Mouse (Mus musculus) erythroblast, embryonic 14.5 days (primary cell): ENCODE data around the gene Phldb3. TPM values are rescaled to one million over a fixed set of nuclear protein-coding genes. Genes with fewer than 3 reads are reported as not detected.

Experiments used
- H3K27me3 ChIP-seq: 2 replicates; pipeline ENCODE4 v1.6.1; 2012; ENCODE audit warnings: inconsistent platforms; ENCODE audit not compliant: control insufficient read depth
- H3K36me3 ChIP-seq: 2 replicates; pipeline ENCODE4 v1.6.1; 2012; ENCODE audit warnings: mild to moderate bottlenecking, inconsistent platforms; ENCODE audit not compliant: control insufficient read depth
- H3K4me1 ChIP-seq: 2 replicates; pipeline ENCODE4 v1.6.1; 2012; ENCODE audit warnings: inconsistent platforms; ENCODE audit not compliant: control insufficient read depth
- H3K4me3 ChIP-seq: replicated peaks from 2 replicates; pipeline ENCODE3; 2012; ENCODE audit warnings: moderate library complexity, mild to moderate bottlenecking, inconsistent platforms
- H3K9me3 ChIP-seq: 2 replicates; pipeline ENCODE4 v1.6.1; 2012; ENCODE audit warnings: low read length, inconsistent platforms, mixed read lengths; ENCODE audit not compliant: control insufficient read depth
- GATA1 ChIP-seq: IDR thresholded peaks from 2 replicates; pipeline ENCODE4 v1.6.1; 2012; ENCODE audit warnings: low read length, inconsistent platforms, mixed read lengths
- TAL1 ChIP-seq: IDR thresholded peaks from 3 replicates; pipeline ENCODE4 v1.6.1; 2012; ENCODE audit warnings: low read length, inconsistent platforms, mixed read lengths
- polyA plus RNA-seq: library from polyadenylated mRNA; stranded (reverse); fragments of >175 nt; gene quantifications from 2 replicates; pipeline ENCODE4 v1.2.3, GENCODE M21; 2012

The Phldb3 gene
- polyA plus RNA-seq, 1 experiment: 0.03 TPM

DNA sequence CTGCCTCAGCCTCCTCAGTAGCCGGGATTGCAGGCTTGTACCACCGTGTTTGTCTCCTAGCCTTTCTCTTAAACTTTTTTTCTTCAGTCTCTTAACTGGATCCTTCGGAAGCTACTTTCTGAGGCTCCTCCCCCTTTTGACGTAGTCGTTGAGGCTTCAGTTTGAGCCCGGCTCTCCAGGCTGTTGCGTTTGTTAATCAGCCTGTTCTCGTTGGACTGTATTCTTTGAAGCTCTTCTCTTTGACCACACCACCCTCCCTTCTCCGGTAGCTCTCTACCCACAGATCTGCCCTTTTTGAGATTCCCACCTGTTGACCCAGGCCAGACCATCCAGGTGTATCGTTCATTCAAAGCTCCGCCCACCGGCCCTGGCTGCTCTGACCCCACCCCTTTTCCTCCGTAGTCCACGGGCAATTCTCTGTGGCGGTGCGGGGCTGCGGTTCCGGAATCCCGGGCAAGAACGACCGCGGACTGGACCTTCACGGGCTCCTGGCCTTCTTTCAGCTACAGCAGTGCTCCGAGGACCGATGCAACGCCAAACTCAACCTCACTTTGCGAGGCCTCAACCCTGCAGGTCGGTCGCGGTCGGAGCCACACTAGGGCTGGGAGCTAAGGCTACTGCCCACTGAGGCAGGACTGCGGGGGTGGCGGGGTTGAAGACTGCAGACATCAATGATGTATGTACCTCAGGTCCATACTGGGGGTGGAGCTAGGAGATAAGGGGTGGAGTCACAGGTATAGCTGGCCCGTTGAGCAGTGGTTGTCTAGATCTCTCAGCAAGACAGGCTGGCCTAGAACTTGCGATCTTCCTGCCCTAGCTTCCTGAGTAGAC is 27.7 kb downstream of the Phldb3 start:
- Histone ChIP-seq H3K4me3 (peak overlapping the region; percentile 56), H3K27me3 (peaks cover 51% of the 10 kb centered on the region)

DNA sequence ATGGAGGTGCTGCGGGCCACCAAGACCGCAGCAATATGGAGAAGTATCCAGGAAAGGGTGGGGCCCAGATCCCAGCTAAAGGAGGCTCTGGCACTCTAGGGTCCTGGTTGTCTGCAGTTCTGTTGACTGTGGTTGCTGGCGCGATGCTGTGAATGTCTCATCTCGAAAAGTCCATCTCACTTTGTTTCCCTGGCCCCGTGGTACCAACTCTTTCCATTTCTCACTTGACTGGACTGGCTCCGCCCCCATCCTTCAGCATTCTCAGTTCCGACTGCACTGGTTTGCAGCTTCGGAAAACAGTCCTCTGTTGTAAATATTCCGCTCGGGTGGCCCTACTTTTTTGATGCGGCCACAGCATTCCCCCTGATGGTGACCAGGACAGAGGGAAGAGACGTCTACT is 29.9 kb downstream of the Phldb3 start:
- Histone ChIP-seq H3K4me1 (peaks cover 16% of the 10 kb centered on the region), H3K27me3 (peaks cover 51% of the 10 kb centered on the region), H3K36me3 (no peaks in the 10 kb centered on the region), H3K4me3 (no peak overlapping the region), H3K9me3 (no peaks in the 10 kb centered on the region)
- TF ChIP-seq TAL1: no peak
- TF ChIP-seq GATA1: no peak

More for the DNA sequence above, 27.7 kb downstream of the Phldb3 start:
- no peaks in the 10 kb centered on the region for H3K9me3 ChIP-seq
- peaks cover 16% of the 10 kb centered on the region for H3K4me1 ChIP-seq
- H3K36me3 ChIP-seq: no peaks in the 10 kb centered on the region
- TF ChIP-seq GATA1 (no peak), TAL1 (no peak)

DNA sequence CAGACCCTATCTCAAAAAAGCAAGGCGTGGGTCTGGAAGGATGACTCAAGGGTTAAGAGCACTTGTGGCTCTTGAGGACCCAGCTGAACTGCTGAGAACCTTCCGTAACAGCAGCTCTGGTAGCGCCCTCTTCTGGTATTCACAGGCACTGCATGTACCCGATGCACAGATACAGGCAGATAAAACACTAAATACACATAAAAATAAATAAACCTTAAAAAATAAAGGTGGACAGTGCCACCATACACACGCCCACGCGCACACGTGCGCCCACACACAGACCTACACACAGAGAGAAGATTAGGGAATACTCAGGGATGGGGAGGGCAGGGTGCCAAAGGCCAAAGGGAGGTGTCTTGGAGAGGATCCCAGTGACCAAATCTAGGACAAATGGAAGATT is 31.9 kb downstream of the Phldb3 start:
- Histone ChIP-seq H3K36me3 (no peaks in the 10 kb centered on the region), H3K27me3 (peaks cover 35% of the 10 kb centered on the region), H3K9me3 (no peaks in the 10 kb centered on the region), H3K4me1 (peaks cover 14% of the 10 kb centered on the region), H3K4me3 (no peak overlapping the region)
- TF ChIP-seq TAL1 (no peak), GATA1 (no peak)

DNA sequence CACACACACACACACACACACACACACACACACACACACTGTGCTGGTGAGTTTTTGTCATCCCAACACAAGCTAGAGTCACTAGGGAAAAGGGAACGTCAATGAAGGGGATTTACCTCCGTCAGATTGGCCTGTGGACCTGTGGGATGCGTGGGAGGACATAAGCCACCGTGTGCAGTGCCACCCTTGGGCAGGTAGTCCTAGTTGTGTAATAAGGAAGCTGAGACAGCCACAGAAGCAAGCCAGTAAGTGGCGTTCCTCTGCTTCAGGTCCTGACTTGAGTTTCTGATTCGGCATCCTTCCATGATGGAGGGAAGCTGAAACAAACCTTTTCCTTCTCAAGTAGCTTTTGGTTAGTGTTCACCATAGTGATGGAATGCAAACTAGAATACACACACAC is 33.9 kb downstream of the Phldb3 start:
- H3K9me3 ChIP-seq: no peaks in the 10 kb centered on the region
- TF ChIP-seq GATA1 (no peak), TAL1 (no peak)
- peaks cover 15% of the 10 kb centered on the region for H3K27me3 ChIP-seq
- no peaks in the 10 kb centered on the region for H3K4me1 ChIP-seq
- no peaks in the 10 kb centered on the region for H3K36me3 ChIP-seq
- H3K4me3 ChIP-seq: no peak overlapping the region

DNA sequence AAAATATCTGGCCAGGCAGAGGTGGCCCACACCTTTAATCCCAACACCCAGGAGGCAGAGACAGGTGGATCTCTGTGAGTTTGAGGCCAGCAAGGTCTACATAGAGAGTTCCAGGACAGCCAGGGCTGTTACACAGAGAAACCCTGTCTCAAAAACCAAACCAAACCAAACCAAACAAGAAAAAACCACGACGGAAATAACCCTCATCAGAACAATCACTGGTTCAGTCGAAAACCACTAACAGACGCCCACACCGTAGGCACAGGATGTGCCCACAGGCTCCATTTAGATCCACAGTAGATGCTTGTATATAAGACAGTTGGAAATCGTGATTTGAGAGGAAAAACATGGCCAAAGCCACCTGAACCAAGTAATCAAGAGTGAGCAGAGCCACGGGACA is 34.4 kb downstream of the Phldb3 start:
- H3K36me3 ChIP-seq: no peaks in the 10 kb centered on the region
- H3K4me3 ChIP-seq: no peak overlapping the region
- peaks cover 10% of the 10 kb centered on the region for H3K27me3 ChIP-seq
- H3K9me3 ChIP-seq: no peaks in the 10 kb centered on the region
- TF ChIP-seq TAL1: no peak
- TF ChIP-seq GATA1: no peak
- H3K4me1 ChIP-seq: no peaks in the 10 kb centered on the region

DNA sequence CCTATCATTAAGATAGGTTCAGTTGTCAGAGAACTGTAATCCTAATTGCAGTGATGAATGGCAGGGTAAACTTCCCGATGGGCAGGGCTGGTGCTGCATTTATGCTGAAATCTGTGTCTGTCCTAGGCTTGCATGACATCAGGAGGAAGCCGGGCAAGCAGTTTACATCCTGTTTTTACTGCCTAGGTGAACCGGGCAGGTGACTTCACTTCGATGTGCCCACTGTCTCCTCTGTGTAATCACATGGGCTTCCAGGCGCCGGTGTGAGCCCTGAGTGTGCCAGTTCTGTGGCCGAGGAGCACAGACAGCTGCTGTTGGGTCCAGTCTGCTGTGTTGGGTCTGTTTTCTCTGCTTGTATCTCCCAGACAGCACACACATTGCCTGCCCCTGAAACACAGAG is 35.9 kb downstream of the Phldb3 start:
- H3K36me3 ChIP-seq: no peaks in the 10 kb centered on the region
- H3K4me3 ChIP-seq: no peak overlapping the region
- no peak for TF ChIP-seq GATA1
- TF ChIP-seq TAL1: no peak
- H3K4me1 ChIP-seq: no peaks in the 10 kb centered on the region
- no peaks in the 10 kb centered on the region for H3K9me3 ChIP-seq
- H3K27me3 ChIP-seq: peaks cover 2% of the 10 kb centered on the region; the same call in 1 of the 2 replicates

DNA sequence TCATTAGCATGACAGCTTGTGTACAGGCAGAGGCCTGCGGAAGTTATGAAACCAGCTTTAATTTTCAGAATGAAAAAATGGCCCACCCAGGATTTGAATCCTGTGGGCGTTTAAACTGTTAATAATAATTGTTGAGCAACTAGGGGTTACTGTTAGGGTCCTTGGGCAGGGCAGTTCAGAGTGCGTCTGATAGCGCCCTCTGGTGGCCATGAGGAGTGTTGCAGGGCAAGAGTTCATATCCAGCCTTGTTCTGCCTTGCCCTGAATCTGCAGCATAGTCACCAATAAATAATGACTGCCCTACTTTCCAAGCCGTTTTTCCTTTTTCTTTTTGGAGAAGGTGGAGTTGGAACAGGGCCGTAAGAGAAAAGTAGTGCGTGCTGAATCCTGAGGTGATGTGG is 43.1 kb downstream of the Phldb3 start:
- H3K36me3 ChIP-seq: no peaks in the 10 kb centered on the region
- no peaks in the 10 kb centered on the region for H3K27me3 ChIP-seq
- TF ChIP-seq TAL1: no peak
- no peak for TF ChIP-seq GATA1
- H3K9me3 ChIP-seq: no peaks in the 10 kb centered on the region
- H3K4me3 ChIP-seq: no peak overlapping the region
- H3K4me1 ChIP-seq: no peaks in the 10 kb centered on the region

DNA sequence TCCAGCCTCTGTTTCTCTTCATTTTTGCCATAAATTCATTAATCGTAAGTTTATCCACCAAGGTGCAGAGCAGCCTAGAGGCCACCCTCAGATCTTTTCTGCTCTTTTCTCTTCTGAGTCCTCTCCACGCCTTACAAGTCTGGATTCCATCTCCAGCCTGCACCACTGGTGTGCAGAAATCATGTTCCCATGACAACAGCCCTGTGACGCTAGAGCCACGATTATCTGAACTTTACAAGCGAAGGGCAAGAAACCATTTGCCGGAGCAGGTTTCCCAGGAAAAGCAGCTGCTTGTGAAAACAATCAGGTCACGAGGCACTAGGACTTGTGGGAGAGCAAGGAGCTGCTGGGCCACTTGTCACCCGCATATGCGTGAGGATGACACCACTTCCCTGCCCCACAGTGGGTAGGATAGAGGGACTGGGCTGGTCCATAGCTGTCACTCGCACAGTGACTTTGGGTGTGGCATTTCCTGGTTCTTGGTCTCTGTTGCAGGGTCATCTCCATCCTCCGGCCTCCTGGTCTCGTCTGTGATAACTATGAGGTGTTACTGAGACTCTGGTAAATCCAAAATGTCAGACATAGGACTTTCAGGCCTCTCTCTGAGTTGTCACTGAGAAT is 49.3 kb downstream of the Phldb3 start:
- Histone ChIP-seq H3K27me3 (no peaks in the 10 kb centered on the region), H3K4me1 (no peaks in the 10 kb centered on the region)
- TF ChIP-seq GATA1 (no peak), TAL1 (no peak)

DNA sequence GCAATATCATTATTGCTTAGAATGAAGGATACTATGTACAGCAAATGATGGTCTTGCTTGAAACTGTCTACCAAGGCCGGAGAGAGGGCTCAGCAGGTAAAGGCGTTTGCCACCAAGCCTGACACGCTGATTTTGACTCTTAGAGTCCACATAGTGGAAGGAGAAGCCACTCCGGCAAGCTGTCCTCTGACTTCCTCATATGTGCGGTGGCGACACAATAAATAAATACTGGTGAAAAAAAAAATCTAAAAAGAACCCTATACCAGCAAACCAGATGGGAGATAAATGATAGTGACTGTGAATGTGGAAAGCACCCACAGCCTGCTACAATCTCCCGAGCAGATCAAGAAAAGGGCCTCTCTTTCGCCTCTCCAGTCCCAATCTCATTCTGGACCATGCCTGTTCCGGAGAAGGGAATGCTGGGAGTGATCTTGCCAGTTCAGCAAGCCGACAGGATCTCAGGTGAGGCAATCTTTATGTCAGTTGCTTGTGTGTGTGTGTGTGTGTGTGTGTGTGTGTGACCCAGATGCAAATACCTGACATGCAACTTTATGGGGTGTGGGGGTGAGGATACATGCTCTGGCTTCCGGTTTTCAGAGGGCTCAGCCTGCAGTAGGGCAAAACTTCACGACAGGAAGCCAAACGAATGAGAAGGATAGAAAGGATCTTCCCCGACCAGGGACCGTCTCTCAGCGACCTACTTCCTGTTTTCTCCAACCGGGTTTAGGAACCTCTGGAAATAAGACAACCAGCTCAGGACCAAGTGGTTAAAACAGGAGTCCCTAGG is 50.7 kb downstream of the Phldb3 start:
- no peak for TF ChIP-seq GATA1
- TF ChIP-seq TAL1: no peak
- H3K4me3 ChIP-seq: no peak overlapping the region
- H3K9me3 ChIP-seq: no peaks in the 10 kb centered on the region
- H3K27me3 ChIP-seq: no peaks in the 10 kb centered on the region
- H3K4me1 ChIP-seq: no peaks in the 10 kb centered on the region
- no peaks in the 10 kb centered on the region for H3K36me3 ChIP-seq

More for the DNA sequence above, 49.3 kb downstream of the Phldb3 start:
- Histone ChIP-seq H3K9me3 (no peaks in the 10 kb centered on the region), H3K36me3 (no peaks in the 10 kb centered on the region), H3K4me3 (no peak overlapping the region)
